Comparison of ENCODE assay signal across 10 mouse cellular contexts in the genomic region with DNA sequence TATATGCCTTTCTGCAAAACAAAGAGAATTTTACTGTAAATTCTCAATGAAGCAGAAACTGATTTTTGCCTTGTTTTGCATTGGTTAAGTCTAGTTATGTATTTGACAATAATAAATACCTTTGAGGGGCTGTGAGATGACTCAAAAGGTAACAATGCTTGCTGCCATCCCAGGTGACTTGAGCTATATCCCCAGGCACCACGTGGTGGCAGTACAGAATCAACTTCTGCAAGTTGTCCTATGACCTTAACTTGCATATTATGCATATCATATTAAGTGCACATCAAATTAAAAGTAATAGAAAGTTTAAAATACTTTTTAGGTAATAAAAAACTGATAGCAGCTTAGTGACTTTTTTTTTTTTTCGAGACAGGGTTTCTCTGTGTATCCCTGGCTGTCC. TPM values are rescaled to one million over a fixed set of nuclear protein-coding genes. Genes with fewer than 3 reads are reported as not detected.
A peak's percentile ranks its signal among the peaks of the same experiment; 100 is the strongest.
DNase-seq lines count a peak whose midpoint lies in the region; ATAC-seq and TF ChIP-seq lines count a peak whose summit lies in the region.
"Had no signal": no experiment of that assay in that cellular context is flagged by ENCODE, and none has a peak within 500 bp of the region (broad histone marks: within the 10 kb centered on the region; RNA-seq: fewer than 3 reads in every experiment).

No protein-coding gene starts in this region.

- intact Hi-C loops in gastrocnemius, adult 2 months (cut with DNase I): no loop called here

- H3K9ac ChIP-seq in forebrain, embryonic 16.5 days (replicated peaks; ENCODE audit: low read depth, low read length): no peak overlapping the region
- H3K9ac ChIP-seq: lung, embryonic 15.5 days had no signal

- no peak overlapping the region for H3K4me2 ChIP-seq in forebrain, embryonic 16.5 days (ENCODE audit: low read length)
- H3K4me2 ChIP-seq: lung, embryonic 15.5 days had no signal

- H3K27me3 ChIP-seq in forebrain, embryonic 16.5 days (replicated peaks; ENCODE audit: control insufficient read depth, insufficient read depth, low read length): no peaks in the 10 kb centered on the region
- H3K27me3 ChIP-seq: lung, embryonic 15.5 days had no signal

- WGBS in forebrain, embryonic 16.5 days: 30% methylated on average over 2 of the region's 2 CpGs

- no peaks in the 10 kb centered on the region for H3K36me3 ChIP-seq in forebrain, embryonic 16.5 days (ENCODE audit: control insufficient read depth, insufficient read depth)
- H3K36me3 ChIP-seq: lung, embryonic 15.5 days had no signal

- H3K27ac ChIP-seq in gastrocnemius, adult 2 months: no peak overlapping the region
- no peak overlapping the region for H3K27ac ChIP-seq in forebrain, embryonic 16.5 days (ENCODE audit: low read length)
- H3K27ac ChIP-seq: lung, embryonic 15.5 days had no signal

- ATAC-seq in forebrain, embryonic 16.5 days: no peak

- no peaks in the 10 kb centered on the region for H3K4me1 ChIP-seq in forebrain, embryonic 16.5 days (replicated peaks; ENCODE audit: control insufficient read depth, insufficient read depth, low read length)
- H3K4me1 ChIP-seq: lung, embryonic 15.5 days had no signal

- H3K4me3 ChIP-seq in gastrocnemius, adult 2 months: no peak overlapping the region
- no peak overlapping the region for H3K4me3 ChIP-seq in forebrain, embryonic 16.5 days (replicated peaks; ENCODE audit: low read length)
- H3K4me3 ChIP-seq: erythroblast, embryonic 14.5 days; lung, embryonic 15.5 days had no signal

- H3K9me3 ChIP-seq in forebrain, embryonic 16.5 days (ENCODE audit: control insufficient read depth, low read length): no peaks in the 10 kb centered on the region
- H3K9me3 ChIP-seq: lung, embryonic 15.5 days had no signal

- TF ChIP-seq CTCF in gastrocnemius, adult 2 months (IDR thresholded peaks at IDR 0.05): peak; percentile 26; the same call in 1 of the 2 replicates

- no peak for DNase-seq in gastrocnemius, adult 2 months
- DNase-seq in gastrocnemius, adult 18-20 months (ENCODE audit: low spot score): no peak
- peak; percentile 6 for DNase-seq in retina, postnatal 1 day
- no peak for DNase-seq in retina, embryonic 14.5 days (ENCODE audit: low spot score)
- DNase-seq in adrenal gland, postnatal 36 days: peak; percentile 40 to 49
- DNase-seq in lung, postnatal 36 days: peak; percentile 32
- no peak for DNase-seq in layer of hippocampus, adult 9-10 months (ENCODE audit: low spot score)

RNA-seq across cellular contexts. Expression of a gene that starts 17.4 kb away (rescaled TPM):
- total RNA-seq in gastrocnemius, adult 2 months (2021): under 1 TPM in 1 of 2 experiments, not detected in 1; 0.31 TPM
- under 1 TPM; 0.25 to 0.33 TPM for total RNA-seq in gastrocnemius, adult 18-20 months (2021)
- 1,000 to 10,000 TPM in 1 of 2 experiments, 1 to 10 TPM in 1; 5.3 to 6,001 TPM for total RNA-seq in adrenal gland, postnatal 36 days (2021)
- polyA plus RNA-seq in forebrain, embryonic 16.5 days (2015; fragmentation: Nextera tagmentation; extraction: Ambion mirVana): 0.23 and 0.41 TPM in 2 replicates
- polyA plus RNA-seq: erythroblast, embryonic 14.5 days had no signal

RNA-seq across cellular contexts. Expression of a gene that starts 57.9 kb away (rescaled TPM):
- total RNA-seq in gastrocnemius, adult 2 months (2021): under 1 TPM in 1 of 2 experiments, not detected in 1; 0.20 TPM
- under 1 TPM in 1 of 2 experiments, not detected in 1; 0.43 TPM for total RNA-seq in gastrocnemius, adult 18-20 months (2021)
- 10 to 100 TPM in 1 of 2 experiments, 1 to 10 TPM in 1; 8.8 to 40.6 TPM for total RNA-seq in adrenal gland, postnatal 36 days (2021)
- 2.6 and 3.1 TPM in 2 replicates for polyA plus RNA-seq in forebrain, embryonic 16.5 days (2015; fragmentation: Nextera tagmentation; extraction: Ambion mirVana)
- polyA plus RNA-seq: erythroblast, embryonic 14.5 days had no signal

Comparison
In these comparisons a context has a peak if more than half of its experiments do, and no peak if none do; other contexts are left out.
1. DNase-seq: peak in retina, postnatal 1 day (single experiment), adrenal gland, postnatal 36 days (2 of 2) and lung, postnatal 36 days (single experiment); none in gastrocnemius, adult 2 months (single experiment), gastrocnemius, adult 18-20 months (single experiment), retina, embryonic 14.5 days (single experiment) and layer of hippocampus, adult 9-10 months (single experiment).
2. RNA of a gene that starts 17.4 kb away (total RNA-seq): 5.3 to 6,001 TPM in adrenal gland, postnatal 36 days; 0.25 to 0.33 TPM in gastrocnemius, adult 18-20 months and 0.31 TPM in gastrocnemius, adult 2 months; every median in the first group is over 4 times any median in the second.
3. RNA of a gene that starts 57.9 kb away (total RNA-seq): 8.8 to 40.6 TPM in adrenal gland, postnatal 36 days; 0.43 TPM in gastrocnemius, adult 18-20 months and 0.20 TPM in gastrocnemius, adult 2 months; every median in the first group is over 4 times any median in the second.